29 mouse cellular contexts compared by ENCODE assay signal in the genomic region with DNA sequence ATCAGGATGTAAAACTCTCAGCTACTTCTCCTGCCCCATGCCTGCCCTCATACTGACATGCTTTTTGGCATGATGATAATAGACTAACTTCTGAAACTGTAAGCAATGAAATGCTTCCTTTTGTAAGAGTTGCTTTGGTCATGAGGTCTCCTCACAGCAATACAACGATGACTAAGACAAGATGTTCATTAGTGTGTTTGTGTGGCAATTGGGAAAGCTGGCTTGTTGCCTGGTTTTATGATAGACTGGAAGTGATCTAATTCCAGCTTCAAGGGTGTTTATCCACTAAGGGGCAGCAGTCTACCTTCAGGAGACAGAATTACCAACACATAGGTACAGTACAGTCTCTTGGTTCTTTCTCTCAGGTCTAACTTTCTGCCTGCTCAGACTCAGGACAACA. TPM values are rescaled to one million over a fixed set of nuclear protein-coding genes. Genes with fewer than 3 reads are reported as not detected.
DNase-seq lines count a peak whose midpoint lies in the region; ATAC-seq and TF ChIP-seq lines count a peak whose summit lies in the region.
"Had no signal": no experiment of that assay in that cellular context is flagged by ENCODE, and none has a peak within 500 bp of the region (broad histone marks: within the 10 kb centered on the region; RNA-seq: fewer than 3 reads in every experiment).

No protein-coding gene starts in this region.

- TF ChIP-seq CTCF in heart, adult 2 months (IDR thresholded peaks at IDR 0.05), result peak; percentile 32
- TF ChIP-seq CTCF in layer of hippocampus, adult 2 months (conservative IDR thresholded peaks at IDR 0.05), result peak; percentile 22

- no peaks in the 10 kb centered on the region for H3K9me3 ChIP-seq in heart, embryonic 10.5 days
- H3K9me3 ChIP-seq in hindbrain, embryonic 16.5 days (ENCODE audit: control insufficient read depth, low read length), result no peaks in the 10 kb centered on the region
- H3K9me3 ChIP-seq: embryonic facial prominence, embryonic 10.5 days; embryonic facial prominence, embryonic 15.5 days; forebrain, embryonic 12.5 days; hindbrain, embryonic 10.5 days; hindbrain, embryonic 15.5 days; limb, embryonic 13.5 days; neural tube, embryonic 15.5 days; stomach, embryonic 15.5 days had no signal

- DNase-seq in heart, adult 2 months, result no peak
- DNase-seq in heart, embryonic 10.5 days (ENCODE audit: low spot score), result no peak
- no peak for DNase-seq in layer of hippocampus, adult 2 months (ENCODE audit: low spot score in 2 of 2)
- DNase-seq in layer of hippocampus, adult 9-10 months (ENCODE audit: low spot score), result no peak
- peak; percentile 65 for DNase-seq in Muller cell, postnatal 12 days (ENCODE audit: inconsistent ontology term)
- no peak for DNase-seq in cerebellum, postnatal 25 days
- DNase-seq: adrenal gland, postnatal 25 days; cerebellum, adult 2 months; cerebellum, postnatal 14 days; forebrain, postnatal 0 days; gastrocnemius, postnatal 10 days; kidney, adult 8-10 months; kidney, postnatal 14 days; lung, adult 18-20 months; lung, postnatal 14 days; midbrain, embryonic 14.5 days; right cerebral cortex, postnatal 25 days had no signal

- TF ChIP-seq POLR2A in heart, adult 2 months (IDR thresholded peaks at IDR 0.05; ENCODE audit: insufficient read depth, low read depth, low read length), result no peak

- intact Hi-C loops in heart, adult 2 months (cut with DNase I), result loop anchor here (5.0 kb wide), 1 partner anchor 215 kb away; no protein-coding TSS in a partner anchor

- no peaks in the 10 kb centered on the region for H3K79me2 ChIP-seq in heart, adult 2 months (replicated peaks; ENCODE audit: control insufficient read depth, insufficient read depth, low read length)

- no peak overlapping the region for H3K4me3 ChIP-seq in heart, adult 2 months
- H3K4me3 ChIP-seq in heart, embryonic 10.5 days, result no peak overlapping the region
- no peak overlapping the region for H3K4me3 ChIP-seq in layer of hippocampus, adult 2 months
- H3K4me3 ChIP-seq in hindbrain, embryonic 16.5 days (ENCODE audit: low read length), result no peak overlapping the region
- H3K4me3 ChIP-seq: embryonic facial prominence, embryonic 10.5 days; embryonic facial prominence, embryonic 15.5 days; forebrain, embryonic 12.5 days; hindbrain, embryonic 10.5 days; hindbrain, embryonic 15.5 days; limb, embryonic 13.5 days; neural tube, embryonic 15.5 days; stomach, embryonic 15.5 days had no signal

- no peak for TF ChIP-seq EP300 in heart, adult 2 months (IDR thresholded peaks at IDR 0.05; ENCODE audit: insufficient read depth, low read depth, low read length)

- H3K27ac ChIP-seq in heart, adult 2 months, result no peak overlapping the region
- no peak overlapping the region for H3K27ac ChIP-seq in heart, embryonic 10.5 days
- H3K27ac ChIP-seq in layer of hippocampus, adult 2 months, result no peak overlapping the region
- H3K27ac ChIP-seq in hindbrain, embryonic 16.5 days (ENCODE audit: low read depth, low read length), result no peak overlapping the region
- H3K27ac ChIP-seq: embryonic facial prominence, embryonic 10.5 days; embryonic facial prominence, embryonic 15.5 days; forebrain, embryonic 12.5 days; hindbrain, embryonic 10.5 days; hindbrain, embryonic 15.5 days; limb, embryonic 13.5 days; neural tube, embryonic 15.5 days; stomach, embryonic 15.5 days had no signal

- no peaks in the 10 kb centered on the region for H3K4me1 ChIP-seq in heart, adult 2 months (ENCODE audit: control insufficient read depth, insufficient read depth, low read length)
- H3K4me1 ChIP-seq in heart, embryonic 10.5 days, result 0 out of 2 replicates have a peak, but pooled peaks cover under 1% of the 10 kb centered on the region
- H3K4me1 ChIP-seq in hindbrain, embryonic 16.5 days (ENCODE audit: control insufficient read depth, insufficient read depth, low read depth, low read length), result peaks cover 1% of the 10 kb centered on the region; the same call in 1 of the 2 replicates
- H3K4me1 ChIP-seq: embryonic facial prominence, embryonic 15.5 days; stomach, embryonic 15.5 days had no signal

- no peak for ATAC-seq in hindbrain, embryonic 16.5 days
- ATAC-seq: CD4-positive, CD25-positive, alpha-beta regulatory T cell, adult 4 months; forebrain, postnatal 0 days had no signal

- no peak overlapping the region for H3K4me2 ChIP-seq in hindbrain, embryonic 16.5 days (ENCODE audit: low read length)
- H3K4me2 ChIP-seq: embryonic facial prominence, embryonic 15.5 days; forebrain, embryonic 12.5 days; hindbrain, embryonic 15.5 days; limb, embryonic 13.5 days; liver, embryonic 11.5 days; neural tube, embryonic 15.5 days; stomach, embryonic 15.5 days had no signal

- no peaks in the 10 kb centered on the region for H3K36me3 ChIP-seq in heart, adult 2 months (ENCODE audit: control insufficient read depth, insufficient read depth, low read length)
- H3K36me3 ChIP-seq in heart, embryonic 10.5 days, result no peaks in the 10 kb centered on the region
- H3K36me3 ChIP-seq in hindbrain, embryonic 16.5 days (ENCODE audit: control insufficient read depth, insufficient read depth, low read length), result no peaks in the 10 kb centered on the region
- H3K36me3 ChIP-seq: embryonic facial prominence, embryonic 10.5 days; embryonic facial prominence, embryonic 15.5 days; forebrain, embryonic 12.5 days; hindbrain, embryonic 10.5 days; hindbrain, embryonic 15.5 days; limb, embryonic 13.5 days; neural tube, embryonic 15.5 days; stomach, embryonic 15.5 days had no signal

- H3K27me3 ChIP-seq in heart, adult 2 months (ENCODE audit: control insufficient read depth, insufficient read depth, low read length), result no peaks in the 10 kb centered on the region
- H3K27me3 ChIP-seq in heart, embryonic 10.5 days (ENCODE audit: insufficient read depth, poor library complexity, severe bottlenecking), result peaks cover 12% of the 10 kb centered on the region; the same call in 1 of the 2 replicates
- no peaks in the 10 kb centered on the region for H3K27me3 ChIP-seq in hindbrain, embryonic 16.5 days (replicated peaks; ENCODE audit: control insufficient read depth, insufficient read depth, low read length)

- WGBS in heart, adult 2 months, result 48% methylated on average over 1 of the region's 1 CpGs
- 91% methylated on average over 1 of the region's 1 CpGs for WGBS in heart, embryonic 10.5 days
- WGBS in hindbrain, embryonic 16.5 days, result 85% methylated on average over 1 of the region's 1 CpGs

- H3K9ac ChIP-seq in heart, adult 2 months (ENCODE audit: low read depth, low read length), result no peak overlapping the region
- H3K9ac ChIP-seq in hindbrain, embryonic 16.5 days (ENCODE audit: low read depth, low read length), result no peak overlapping the region
- H3K9ac ChIP-seq: embryonic facial prominence, embryonic 15.5 days; forebrain, embryonic 12.5 days; forebrain, postnatal 0 days; hindbrain, embryonic 15.5 days; limb, embryonic 13.5 days; neural tube, embryonic 15.5 days; stomach, embryonic 15.5 days had no signal

RNA-seq across cellular contexts. Expression of a gene that starts 5.1 kb away (rescaled TPM):
- total RNA-seq in heart, adult 2 months (2021), result not detected
- not detected in 2 replicates for polyA plus RNA-seq in heart, adult 2 months (2012; rRNA removed)
- polyA plus RNA-seq in heart, embryonic 10.5 days (2016; fragmentation: Nextera tagmentation; extraction: Ambion mirVana), result 0.10 TPM in 1 of 2 replicates, not detected in the other
- total RNA-seq in layer of hippocampus, adult 2 months (2021), result 1 to 10 TPM in 1 of 2 experiments, under 1 TPM in 1; 0.92 to 1.1 TPM
- 1.9 and 2.2 TPM in 2 replicates for polyA plus RNA-seq in hindbrain, embryonic 16.5 days (2015; fragmentation: Nextera tagmentation; extraction: Ambion mirVana)
- total RNA-seq: adrenal gland, postnatal 25 days; gastrocnemius, postnatal 10 days had no signal
- polyA plus RNA-seq: CD4-positive, CD25-positive, alpha-beta regulatory T cell, adult 4 months; embryonic facial prominence, embryonic 10.5 days; hindbrain, embryonic 10.5 days; intestine, embryonic 14.5 days; liver, embryonic 11.5 days had no signal
